Mouse (Mus musculus) embryonic facial prominence, embryonic 13.5 days (tissue): ENCODE results near the gene Pax4. TPM values are rescaled to one million over a fixed set of nuclear protein-coding genes. Genes with fewer than 3 reads are reported as not detected.

Experiments used
- polyA plus RNA-seq: library from polyadenylated mRNA; unstranded; fragments of >200 nt; fragmentation: Nextera tagmentation; extraction: Ambion mirVana; gene quantifications from 2 replicates; pipeline ENCODE4 v1.2.1, GENCODE M21; 2015

Gene Pax4
- polyA plus RNA-seq, 1 experiment from 2014 or later = not detected

Other genes with a start within 250 kb of the Pax4 start
- 16.6 and 20.4 TPM in 2 replicates for gene Zfp800, start 51.3 kb downstream of the Pax4 start, polyA plus RNA-seq
- gene Arf5, start 25.8 kb downstream of the Pax4 start, polyA plus RNA-seq = 358 and 407 TPM in 2 replicates
- gene Fscn3, start 21.6 kb downstream of the Pax4 start, polyA plus RNA-seq = not detected in 2 replicates
- gene Gcc1, start 21.0 kb downstream of the Pax4 start, polyA plus RNA-seq = 9.9 and 12.2 TPM in 2 replicates
- 118 and 125 TPM in 2 replicates for gene Snd1, start 25.8 kb upstream of the Pax4 start, polyA plus RNA-seq